Mouse (Mus musculus): ENCODE results near the gene Adprhl2.

DNA sequence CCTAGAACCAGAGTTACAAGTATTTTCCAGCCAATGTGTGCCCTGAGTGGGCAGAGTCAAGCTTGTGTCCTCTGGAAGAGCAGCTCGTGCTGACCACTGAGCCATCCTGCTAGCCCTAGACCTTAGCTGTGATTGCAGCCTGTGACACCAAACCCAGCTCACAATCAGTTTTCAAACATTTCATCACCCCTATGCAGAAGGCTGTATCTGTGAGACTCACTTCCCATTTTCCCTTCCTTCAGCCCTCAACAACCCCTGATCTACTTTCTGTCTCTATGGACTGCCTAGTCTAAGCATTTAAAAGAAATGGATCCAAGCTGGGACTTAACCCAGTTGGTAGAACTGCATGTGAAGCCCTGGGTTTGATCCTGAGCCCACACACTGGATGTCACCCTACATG, 16.1 kb downstream of the Adprhl2 start:
- TF ChIP-seq CTCF (IDR thresholded peaks at IDR 0.05; ENCODE audit: extremely low read depth, insufficient read length, insufficient replicate concordance, low read depth, low read length) (no peak), POLR2A (IDR thresholded peaks at IDR 0.05; ENCODE audit: low read depth, low read length) (no peak)

Measured in small intestine, adult 2 months (tissue).